Mouse (Mus musculus) bone marrow macrophage, adult 2 months (primary cell): ENCODE data around the gene Arhgef18.

Source experiments
- CTCF ChIP-seq: IDR thresholded peaks from 2 replicates; pipeline ENCODE4 v1.5.1; 2012; ENCODE audit warnings: low read depth, mild to moderate bottlenecking, low read length, moderate library complexity
- POLR2A ChIP-seq: IDR thresholded peaks from 2 replicates; pipeline ENCODE4 v1.6.1; 2012; ENCODE audit warnings: mild to moderate bottlenecking, low read depth, low read length, borderline replicate concordance

DNA sequence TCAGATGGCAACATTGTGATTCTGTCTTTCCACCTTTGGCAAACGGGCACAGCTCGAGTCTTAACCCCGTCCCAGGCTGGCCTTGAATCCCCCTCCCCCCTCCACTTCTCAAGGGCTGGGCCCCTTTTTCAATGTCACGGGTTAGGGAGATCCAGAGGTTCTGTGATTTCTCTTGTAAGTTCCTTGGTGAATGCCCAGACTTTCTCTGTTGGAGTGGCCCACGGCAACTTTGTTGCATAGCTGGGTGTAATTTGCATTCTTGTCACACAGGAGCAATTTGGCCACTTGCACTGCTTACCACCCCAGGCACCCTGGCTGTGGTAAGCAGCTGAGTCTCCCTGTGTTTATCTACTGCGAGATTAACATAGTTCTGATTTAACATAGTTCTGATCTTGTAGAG lies 1.8 kb downstream of the Arhgef18 start:
- TF ChIP-seq POLR2A (no peak), CTCF (no peak)
